Mouse (Mus musculus) lung, postnatal 0 days (tissue): Measurements from ENCODE around the gene Capn12. TPM values are rescaled to one million over a fixed set of nuclear protein-coding genes. Genes with fewer than 3 reads are reported as not detected.
"Not testable (repeated sequence)": the region's sequence is repeated elsewhere in the genome, so short reads cannot be mapped to it uniquely, and the experiment has no call there.

Experiments
- ATAC-seq: fragments of 200-750 bp; cut with Nextera tagmentation; 2 replicates; pipeline ENCODE4 v1.8.0; 2017; ENCODE audit warnings: moderate library complexity
- DNase-seq: peaks from one replicate; pipeline ENCODE4 v3.0.0-alpha.2; 2016; ENCODE audit warnings: low spot score
- H3K27ac ChIP-seq: fragments of 300-500 bp; sonication (generic); 2 replicates; pipeline ENCODE4 v1.5.1; 2014; ENCODE audit warnings: antibody characterized with exemption, mild to moderate bottlenecking, low read length, mixed read lengths
- H3K27me3 ChIP-seq: fragments of 300-500 bp; sonication (generic); replicated peaks from 2 replicates; pipeline ENCODE4 v1.6.1; 2014; ENCODE audit warnings: low read length, mixed read lengths; ENCODE audit not compliant: insufficient read depth
- H3K36me3 ChIP-seq: fragments of 300-500 bp; sonication (generic); 2 replicates; pipeline ENCODE4 v1.6.1; 2014; ENCODE audit warnings: low read length, mixed read lengths; ENCODE audit not compliant: insufficient read depth
- H3K4me1 ChIP-seq: fragments of 300-500 bp; sonication (generic); 2 replicates; pipeline ENCODE4 v1.6.1; 2014; ENCODE audit warnings: antibody characterized with exemption, low read depth, low read length, mixed read lengths; ENCODE audit not compliant: insufficient read depth
- H3K4me2 ChIP-seq: fragments of 300-500 bp; sonication (generic); replicated peaks from 2 replicates; pipeline ENCODE4 v1.6.1; 2014; ENCODE audit warnings: low read depth, mild to moderate bottlenecking, low read length, moderate library complexity, mixed read lengths
- H3K4me3 ChIP-seq: fragments of 300-500 bp; sonication (generic); 2 replicates; pipeline ENCODE4 v1.5.1; 2014; ENCODE audit warnings: low read depth, low read length
- H3K9ac ChIP-seq: fragments of 300-500 bp; sonication (generic); replicated peaks from 2 replicates; pipeline ENCODE4 v1.6.1; 2014; ENCODE audit warnings: low read depth, mild to moderate bottlenecking
- H3K9me3 ChIP-seq: fragments of 300-500 bp; sonication (generic); 2 replicates; pipeline ENCODE4 v1.6.1; 2016; ENCODE audit warnings: low read length, mixed read lengths
- CTCF ChIP-seq: IDR thresholded peaks from 2 replicates; pipeline ENCODE4 v1.5.1; 2016; ENCODE audit warnings: antibody characterized with exemption, mild to moderate bottlenecking
- EP300 ChIP-seq: IDR thresholded peaks from 2 replicates; pipeline ENCODE4 v1.6.1; 2016; ENCODE audit warnings: antibody characterized with exemption, mild to moderate bottlenecking, control low read depth
- WGBS: fragments of 180-500 bp; shearing (Covaris S2); extraction: QIAGEN DNeasy Blood & Tissue Kit; methylation state at CpG from one replicate; pipeline ENCODE4 v1.1.7; 2014; 5-methylcytosine and 5-hydroxymethylcytosine counted together
- polyA plus RNA-seq: library from polyadenylated mRNA; unstranded; fragments of >200 nt; fragmentation: Nextera tagmentation; extraction: Ambion mirVana; gene quantifications from 2 replicates; pipeline ENCODE4 v1.2.1, GENCODE M21; 2015

The Capn12 gene
- polyA plus RNA-seq, 1 experiment from 2014 or later = 0.33 TPM

- WGBS = 51% methylated on average over 9 of the region's 9 CpGs
- H3K36me3 ChIP-seq = no peaks in the 10 kb centered on the region
- DNase-seq (no peak), ATAC-seq (no peak)
- no peak overlapping the region for H3K4me2 ChIP-seq
- TF ChIP-seq CTCF (no peak), EP300 (no peak)
- H3K9me3 ChIP-seq = no peaks in the 10 kb centered on the region
- no peaks in the 10 kb centered on the region for H3K27me3 ChIP-seq
- no peak overlapping the region for H3K27ac ChIP-seq
- H3K4me1 ChIP-seq = peaks cover 13% of the 10 kb centered on the region; the same call in 1 of the 2 replicates
- H3K9ac ChIP-seq = no peak overlapping the region
- no peak overlapping the region for H3K4me3 ChIP-seq
These were observed 16.9 kb upstream of the Capn12 start for GRCm38 (mm10) chr7:28864288-28864750.

- H3K4me1 ChIP-seq = peaks cover 13% of the 10 kb centered on the region; the same call in 1 of the 2 replicates
- H3K9me3 ChIP-seq = no peaks in the 10 kb centered on the region
- no peak overlapping the region; the same call in 1 of the 2 replicates for H3K9ac ChIP-seq
- 36% methylated on average over 33 of the region's 33 CpGs for WGBS
- TF ChIP-seq CTCF (peak; percentile 58), EP300 (no peak)
- peak overlapping the region; percentile 32; the same call in 1 of the 2 replicates for H3K27ac ChIP-seq
- no peak overlapping the region; the same call in 1 of the 2 replicates for H3K4me3 ChIP-seq
- H3K4me2 ChIP-seq = peak overlapping the region; percentile 48
- DNase-seq (peak; percentile 90), ATAC-seq (peak; percentile 82)
- H3K27me3 ChIP-seq = no peaks in the 10 kb centered on the region
- H3K36me3 ChIP-seq = no peaks in the 10 kb centered on the region
These were observed 15.5 kb upstream of the Capn12 start for GRCm38 (mm10) chr7:28865481-28866300.

GRCm38 (mm10) chr7:28866769-28867507, 14.3 kb upstream of the Capn12 start:
- Histone ChIP-seq H3K4me3 (no peak overlapping the region), H3K9ac (no peak overlapping the region), H3K4me2 (no peak overlapping the region), H3K36me3 (no peaks in the 10 kb centered on the region), H3K4me1 (peaks cover 13% of the 10 kb centered on the region; the same call in 1 of the 2 replicates), H3K27me3 (no peaks in the 10 kb centered on the region), H3K9me3 (no peaks in the 10 kb centered on the region), H3K27ac (peak overlapping the region; percentile 47; the same call in 1 of the 2 replicates)
- WGBS = 91% methylated on average over 28 of the region's 28 CpGs
- no peak for DNase-seq
- TF ChIP-seq CTCF (no peak), EP300 (no peak)
- ATAC-seq = no peak; the same call in 1 of the 2 replicates

- peak overlapping the region; percentile 47; the same call in 1 of the 2 replicates for H3K27ac ChIP-seq
- H3K4me3 ChIP-seq, H3K27me3 ChIP-seq, H3K9ac ChIP-seq, H3K36me3 ChIP-seq, H3K9me3 ChIP-seq: not testable (repeated sequence)
- ATAC-seq (peak; percentile 82), DNase-seq (peak; percentile 93)
- 19% methylated on average over 23 of the region's 23 CpGs for WGBS
- peaks cover 13% of the 10 kb centered on the region; the same call in 1 of the 2 replicates for H3K4me1 ChIP-seq
- H3K4me2 ChIP-seq = peak overlapping the region; percentile 59
- TF ChIP-seq EP300 (0 out of 2 replicates have a peak, but pooled peaks have one; percentile 7), CTCF (peak; percentile 82)
These were observed 13.5 kb upstream of the Capn12 start for GRCm38 (mm10) chr7:28867508-28868340.

- Histone ChIP-seq H3K36me3 (no peaks in the 10 kb centered on the region), H3K9me3 (no peaks in the 10 kb centered on the region), H3K4me3 (no peak overlapping the region), H3K9ac (no peak overlapping the region), H3K27ac (no peak overlapping the region), H3K4me1 (peaks cover 6% of the 10 kb centered on the region; the same call in 1 of the 2 replicates), H3K4me2 (no peak overlapping the region), H3K27me3 (no peaks in the 10 kb centered on the region)
- TF ChIP-seq CTCF = no peak
- no peak for TF ChIP-seq EP300
- DNase-seq = no peak
- WGBS = 80% methylated on average over 24 of the region's 24 CpGs
- no peak for ATAC-seq
These were observed 10.1 kb upstream of the Capn12 start for GRCm38 (mm10) chr7:28870901-28871664.
